Mouse (Mus musculus) heart, embryonic 14.5 days (tissue): ENCODE results near the gene Rps6kl1. TPM values are rescaled to one million over a fixed set of nuclear protein-coding genes. Genes with fewer than 3 reads are reported as not detected.

Source experiments
- ATAC-seq: fragments of 200-750 bp; cut with Nextera tagmentation; 2 replicates; pipeline ENCODE4 v1.8.0; 2017; ENCODE audit warnings: low read depth, moderate TSS enrichment; ENCODE audit not compliant: insufficient number of reproducible peaks, insufficient read depth, low FRiP score
- H3K27ac ChIP-seq, 2 experiments: fragments of 200-500 bp in 1 of 2; fragments of 300-500 bp in 1 of 2; sonication (generic) in 1 of 2; replicated peaks in 1 of 2; 2 replicates each; pipeline ENCODE4 v1.5.1; 2012 to 2014; ENCODE audit warnings: low read depth in 2 of 2, low read length in 2 of 2, control low read depth in 1 of 2, mild to moderate bottlenecking in 1 of 2, mixed read lengths in 1 of 2; ENCODE audit not compliant: control insufficient read depth in 1 of 2, insufficient read depth in 1 of 2
- H3K27me3 ChIP-seq: fragments of 300-500 bp; sonication (generic); 2 replicates; pipeline ENCODE4 v1.6.1; 2014; ENCODE audit warnings: mild to moderate bottlenecking, low read length, control low read depth; ENCODE audit not compliant: control insufficient read depth, insufficient read depth
- H3K36me3 ChIP-seq: fragments of 300-500 bp; sonication (generic); 2 replicates; pipeline ENCODE4 v1.6.1; 2014; ENCODE audit warnings: mild to moderate bottlenecking, control low read depth, low read length, mixed read lengths; ENCODE audit not compliant: control insufficient read depth, insufficient read depth
- H3K4me1 ChIP-seq, 2 experiments: fragments of 200-500 bp in 1 of 2; fragments of 300-500 bp in 1 of 2; sonication (generic) in 1 of 2; 2 replicates each; pipeline ENCODE4 v1.6.1; 2012 to 2014; ENCODE audit warnings: low read length in 2 of 2, control low read depth in 1 of 2, mixed read lengths in 1 of 2; ENCODE audit not compliant: control insufficient read depth in 2 of 2, insufficient read depth in 2 of 2
- H3K4me2 ChIP-seq: fragments of 300-500 bp; sonication (generic); 2 replicates; pipeline ENCODE4 v1.6.1; 2014; ENCODE audit warnings: mild to moderate bottlenecking, low read length
- H3K4me3 ChIP-seq, 2 experiments: fragments of 200-500 bp in 1 of 2; fragments of 300-500 bp in 1 of 2; sonication (generic) in 1 of 2; 2 replicates each; pipeline ENCODE4 v1.5.1; 2012 to 2014; ENCODE audit warnings: low read length in 2 of 2, mild to moderate bottlenecking in 2 of 2, control low read depth in 1 of 2, low read depth in 1 of 2, moderate library complexity in 1 of 2; ENCODE audit not compliant: control insufficient read depth in 1 of 2, insufficient read depth in 1 of 2
- H3K9ac ChIP-seq: fragments of 300-500 bp; sonication (generic); 2 replicates; pipeline ENCODE4 v1.6.1; 2014; ENCODE audit warnings: mild to moderate bottlenecking, low read length
- H3K9me3 ChIP-seq: fragments of 300-500 bp; sonication (generic); 2 replicates; pipeline ENCODE4 v1.6.1; 2016; ENCODE audit warnings: low read length, control low read depth; ENCODE audit not compliant: control insufficient read depth
- WGBS: fragments of 180-500 bp; shearing (Covaris S2); extraction: QIAGEN DNeasy Blood & Tissue Kit; methylation state at CpG from one replicate; pipeline ENCODE4 v1.1.7; 2014; 5-methylcytosine and 5-hydroxymethylcytosine counted together
- polyA plus RNA-seq: library from polyadenylated mRNA; unstranded; fragments of >200 nt; fragmentation: Nextera tagmentation; extraction: Ambion mirVana; gene quantifications from 2 replicates; pipeline ENCODE4 v1.2.1, GENCODE M21; 2014

Gene Rps6kl1
- polyA plus RNA-seq, 1 experiment from 2014 or later: 1.1 TPM

GRCm38 (mm10) chr12:85104789-85105188 lies 46.3 kb downstream of the Rps6kl1 start:
- H3K9me3 ChIP-seq: no peaks in the 10 kb centered on the region

GRCm38 (mm10) chr12:85103096-85103495 lies 48.0 kb downstream of the Rps6kl1 start:
- Histone ChIP-seq H3K9me3 (no peaks in the 10 kb centered on the region), H3K4me2 (no peak overlapping the region), H3K4me1 (peaks cover 5 to 8% of the 10 kb centered on the region in 2 experiments), H3K4me3 (no peak overlapping the region), H3K27me3 (no peaks in the 10 kb centered on the region), H3K36me3 (no peaks in the 10 kb centered on the region), H3K27ac (no peak overlapping the region), H3K9ac (no peak overlapping the region)
- ATAC-seq: no peak
- 84% methylated on average over 8 of the region's 8 CpGs for WGBS

More at GRCm38 (mm10) chr12:85104789-85105188, 46.3 kb downstream of the Rps6kl1 start:
- Histone ChIP-seq H3K4me1 (peaks cover 5 to 10% of the 10 kb centered on the region in 2 experiments), H3K4me2 (no peak overlapping the region), H3K9ac (no peak overlapping the region), H3K4me3 (no peak overlapping the region), H3K27me3 (no peaks in the 10 kb centered on the region), H3K27ac (no peak overlapping the region), H3K36me3 (no peaks in the 10 kb centered on the region)
- ATAC-seq: no peak
- WGBS: 85% methylated on average over 8 of the region's 8 CpGs

- H3K4me2 ChIP-seq: no peak overlapping the region
- ATAC-seq: no peak
- H3K4me1 ChIP-seq: peaks cover 3 to 6% of the 10 kb centered on the region in 2 experiments; a peak in 3 of 4 replicates
- no peak overlapping the region for H3K27ac ChIP-seq
- no peak overlapping the region for H3K4me3 ChIP-seq
- H3K36me3 ChIP-seq: no peaks in the 10 kb centered on the region
- H3K27me3 ChIP-seq: no peaks in the 10 kb centered on the region
- H3K9ac ChIP-seq: no peak overlapping the region
- WGBS: 74% methylated on average over 5 of the region's 5 CpGs
- no peaks in the 10 kb centered on the region for H3K9me3 ChIP-seq
These were observed 49.5 kb downstream of the Rps6kl1 start for GRCm38 (mm10) chr12:85101521-85102106.

- 78% methylated on average over 14 of the region's 14 CpGs for WGBS
These were observed 50.1 kb downstream of the Rps6kl1 start for GRCm38 (mm10) chr12:85101001-85101400.

GRCm38 (mm10) chr12:85095859-85096258 lies 55.2 kb downstream of the Rps6kl1 start:
- no peak overlapping the region for H3K9ac ChIP-seq
- ATAC-seq: no peak
- no peaks in the 10 kb centered on the region for H3K27me3 ChIP-seq
- 82% methylated on average over 7 of the region's 7 CpGs for whole genome bisulfite sequencing
- no peak overlapping the region for H3K27ac ChIP-seq
- no peaks in the 10 kb centered on the region for H3K9me3 ChIP-seq
- H3K4me2 ChIP-seq: no peak overlapping the region
- no peaks in the 10 kb centered on the region for H3K36me3 ChIP-seq
- no peaks in the 10 kb centered on the region for H3K4me1 ChIP-seq
- no peak overlapping the region for H3K4me3 ChIP-seq

More at GRCm38 (mm10) chr12:85101001-85101400, 50.1 kb downstream of the Rps6kl1 start:
- Histone ChIP-seq H3K4me2 (no peak overlapping the region), H3K4me3 (no peak overlapping the region), H3K9me3 (no peaks in the 10 kb centered on the region), H3K9ac (no peak overlapping the region), H3K4me1 (no peaks in the 10 kb centered on the region), H3K36me3 (no peaks in the 10 kb centered on the region), H3K27me3 (no peaks in the 10 kb centered on the region), H3K27ac (no peak overlapping the region)
- ATAC-seq: no peak

GRCm38 (mm10) chr12:85095146-85095545 lies 55.9 kb downstream of the Rps6kl1 start:
- Histone ChIP-seq H3K4me3 (no peak overlapping the region), H3K36me3 (0 out of 2 replicates have a peak, but pooled peaks cover 5% of the 10 kb centered on the region), H3K27me3 (no peaks in the 10 kb centered on the region), H3K9me3 (no peaks in the 10 kb centered on the region), H3K4me2 (no peak overlapping the region), H3K27ac (no peak overlapping the region), H3K4me1 (no peaks in the 10 kb centered on the region), H3K9ac (no peak overlapping the region)
- WGBS: 84% methylated on average over 11 of the region's 11 CpGs
- no peak for ATAC-seq

GRCm38 (mm10) chr12:85094706-85095105 lies 56.4 kb downstream of the Rps6kl1 start:
- no peak overlapping the region for H3K9ac ChIP-seq
- ATAC-seq: no peak
- H3K4me2 ChIP-seq: no peak overlapping the region
- H3K9me3 ChIP-seq: no peaks in the 10 kb centered on the region
- 0 out of 2 replicates have a peak, but pooled peaks cover 7% of the 10 kb centered on the region for H3K36me3 ChIP-seq
- no peak overlapping the region for H3K27ac ChIP-seq
- H3K4me1 ChIP-seq: no peaks in the 10 kb centered on the region
- H3K4me3 ChIP-seq: no peak overlapping the region
- 87% methylated on average over 10 of the region's 10 CpGs for WGBS
- no peaks in the 10 kb centered on the region for H3K27me3 ChIP-seq

GRCm38 (mm10) chr12:85094010-85094409 lies 57.1 kb downstream of the Rps6kl1 start:
- H3K36me3 ChIP-seq: peaks cover 14% of the 10 kb centered on the region; the same call in 1 of the 2 replicates
- H3K4me2 ChIP-seq: no peak overlapping the region
- H3K4me3 ChIP-seq: no peak overlapping the region
- ATAC-seq: no peak; the same call in 1 of the 2 replicates
- H3K4me1 ChIP-seq: no peaks in the 10 kb centered on the region
- no peak overlapping the region for H3K27ac ChIP-seq
- H3K9ac ChIP-seq: no peak overlapping the region
- H3K27me3 ChIP-seq: no peaks in the 10 kb centered on the region
- H3K9me3 ChIP-seq: 0 out of 2 replicates have a peak, but pooled peaks cover 1% of the 10 kb centered on the region
- 22% methylated on average over 14 of the region's 14 CpGs for WGBS
